Mouse (Mus musculus): Measurements from ENCODE around the gene Rdh16. TPM values are rescaled to one million over a fixed set of nuclear protein-coding genes. Genes with fewer than 3 reads are reported as not detected.
"Not testable (repeated sequence)": the region's sequence is repeated elsewhere in the genome, so short reads cannot be mapped to it uniquely, and the experiment has no call there.

Gene Rdh16
- polyA plus RNA-seq, 1 experiment = not detected

DNA sequence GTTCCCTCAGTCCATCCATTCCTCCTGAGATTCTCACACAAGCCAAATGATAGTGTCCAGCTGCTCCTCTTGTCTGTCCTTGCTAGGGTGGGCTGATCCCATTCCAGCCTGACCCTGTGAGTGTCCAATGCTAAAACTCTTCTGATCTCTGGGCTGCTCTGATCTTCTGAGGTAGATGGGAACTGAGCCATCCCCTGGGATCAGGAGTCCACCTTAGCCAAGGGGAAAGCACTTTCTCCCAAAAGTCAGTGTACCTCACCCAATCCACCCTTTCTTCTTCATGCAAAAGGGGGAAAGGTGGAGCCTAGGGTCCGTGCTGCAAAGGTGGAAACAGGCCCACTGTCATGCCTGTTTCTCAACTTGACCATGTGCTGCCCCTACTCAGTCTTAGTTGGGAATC, 90.5 kb downstream of the Rdh16 start:
- H3K27me3 ChIP-seq (ENCODE audit: control insufficient read depth, insufficient read depth, insufficient read length) = peaks cover 49% of the 10 kb centered on the region
- no peaks in the 10 kb centered on the region for H3K36me3 ChIP-seq (ENCODE audit: control insufficient read depth, insufficient read depth)
- TF ChIP-seq MAX (IDR thresholded peaks at IDR 0.05; ENCODE audit: low read depth) = no peak
- no peak for TF ChIP-seq SRF (IDR thresholded peaks at IDR 0.05; ENCODE audit: control insufficient read depth, insufficient read length, low read depth)
- no peak for TF ChIP-seq CEBPB (IDR thresholded peaks at IDR 0.05; ENCODE audit: insufficient read depth, poor library complexity, severe bottlenecking)
- no peak overlapping the region for H3K4me2 ChIP-seq (ENCODE audit: low read depth)
- no peak overlapping the region for H3ac ChIP-seq (ENCODE audit: control insufficient read depth, insufficient read length)
- H3K79me2 ChIP-seq (ENCODE audit: control insufficient read depth, insufficient read depth) = no peaks in the 10 kb centered on the region
- no peak overlapping the region for H3K4me3 ChIP-seq

DNA sequence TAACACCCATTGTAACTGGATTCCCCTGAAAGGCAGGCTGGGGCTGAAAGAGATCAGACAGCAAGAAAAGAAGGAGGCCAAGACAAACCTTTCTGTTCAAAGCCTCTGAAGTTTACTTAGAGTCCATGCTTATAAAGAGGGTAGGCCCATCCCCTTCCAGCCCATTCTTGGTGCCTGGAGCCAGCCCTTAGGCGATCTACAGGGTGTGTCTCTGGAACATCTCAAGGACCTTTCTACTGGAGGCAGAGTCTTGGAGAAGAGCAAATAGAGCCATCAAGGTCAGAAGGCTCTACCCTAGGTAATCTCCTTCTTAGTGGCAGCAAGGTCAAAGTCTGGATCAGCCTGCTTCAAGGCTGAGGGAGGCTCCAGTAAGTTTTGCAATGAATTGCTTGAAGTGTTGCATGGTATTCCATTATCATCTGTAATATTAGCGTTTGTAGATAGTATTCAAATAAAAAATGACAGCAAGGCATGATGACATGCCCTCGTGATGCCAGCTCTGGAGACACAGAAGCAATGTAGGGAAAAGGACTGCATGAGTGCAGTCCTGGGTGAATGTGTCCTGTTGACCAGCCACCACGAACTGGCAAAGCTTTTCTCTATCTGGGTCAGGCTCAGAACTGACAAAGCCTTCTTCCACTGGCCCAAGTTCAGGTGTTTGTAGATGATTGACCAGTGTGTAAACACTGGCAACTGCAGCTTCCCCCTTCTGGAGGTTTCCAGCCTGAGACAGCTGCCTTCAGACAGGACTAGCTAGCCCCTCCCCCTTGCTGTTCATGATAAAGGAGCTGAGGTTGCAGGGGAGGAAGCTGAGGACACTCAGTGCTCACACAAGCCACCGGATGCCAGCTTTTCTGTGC, 92.4 kb downstream of the Rdh16 start:
- not testable (repeated sequence) for H3K79me2 ChIP-seq (ENCODE audit: control insufficient read depth, insufficient read depth); H3K4me3 ChIP-seq; H3ac ChIP-seq (ENCODE audit: control insufficient read depth, insufficient read length); H3K36me3 ChIP-seq (ENCODE audit: control insufficient read depth, insufficient read depth); H3K4me2 ChIP-seq (ENCODE audit: low read depth)
- H3K27me3 ChIP-seq (ENCODE audit: control insufficient read depth, insufficient read depth, insufficient read length) = peaks cover 60% of the 10 kb centered on the region

Other genes starting within 250 kb of the Rdh16 start
- gene Lrp1, start 180.0 kb upstream of the Rdh16 start, polyA plus RNA-seq (2012; fragmentation: generic; extraction: Trizol) = 244 TPM
- 0.26 TPM for gene Stat6, start 158.2 kb upstream of the Rdh16 start, polyA plus RNA-seq (2012; fragmentation: generic; extraction: Trizol)
- 5.6 TPM for gene Nemp1, start 134.3 kb upstream of the Rdh16 start, polyA plus RNA-seq (2012; fragmentation: generic; extraction: Trizol)
- gene Nab2, start 132.6 kb upstream of the Rdh16 start, polyA plus RNA-seq (2012; fragmentation: generic; extraction: Trizol) = 68.7 TPM
- gene Myo1a, start 96.0 kb upstream of the Rdh16 start, polyA plus RNA-seq (2012; fragmentation: generic; extraction: Trizol) = 0.35 TPM
- gene Tac2, start 76.7 kb upstream of the Rdh16 start, polyA plus RNA-seq (2012; fragmentation: generic; extraction: Trizol) = 0.18 TPM
- gene Zbtb39, start 61.6 kb upstream of the Rdh16 start, polyA plus RNA-seq (2012; fragmentation: generic; extraction: Trizol) = 3.2 TPM
- 0.11 TPM for gene Gpr182, start 49.4 kb upstream of the Rdh16 start, polyA plus RNA-seq (2012; fragmentation: generic; extraction: Trizol)
- gene Rdh1, start 41.4 kb upstream of the Rdh16 start, polyA plus RNA-seq (2012; fragmentation: generic; extraction: Trizol) = 0.01 TPM
- gene Rdh16f1, start 41.4 kb upstream of the Rdh16 start, polyA plus RNA-seq (2012; fragmentation: generic; extraction: Trizol) = 0.13 TPM
- 0.02 TPM for gene Rdh9, start 24.8 kb upstream of the Rdh16 start, polyA plus RNA-seq (2012; fragmentation: generic; extraction: Trizol)
- not detected for gene Rdh19, start 48.8 kb downstream of the Rdh16 start, polyA plus RNA-seq (2012; fragmentation: generic; extraction: Trizol)
- 0.06 TPM for gene Rdh16f2, start 65.3 kb downstream of the Rdh16 start, polyA plus RNA-seq (2012; fragmentation: generic; extraction: Trizol)
- not detected for gene Rdh7, start 87.7 kb downstream of the Rdh16 start, polyA plus RNA-seq (2012; fragmentation: generic; extraction: Trizol)
- not detected for gene Sdr9c7, start 97.4 kb downstream of the Rdh16 start, polyA plus RNA-seq (2012; fragmentation: generic; extraction: Trizol)
- gene Hsd17b6, start 206.5 kb downstream of the Rdh16 start, polyA plus RNA-seq (2012; fragmentation: generic; extraction: Trizol) = not detected
- gene Prim1, start 214.0 kb downstream of the Rdh16 start, polyA plus RNA-seq (2012; fragmentation: generic; extraction: Trizol) = 9.1 TPM
- 870 TPM for gene Naca, start 234.4 kb downstream of the Rdh16 start, polyA plus RNA-seq (2012; fragmentation: generic; extraction: Trizol)